Mouse (Mus musculus) cerebellum, adult 2 months (tissue): ENCODE data around the gene Urm1. TPM values are rescaled to one million over a fixed set of nuclear protein-coding genes. Genes with fewer than 3 reads are reported as not detected.
"Not testable (repeated sequence)": the region's sequence is repeated elsewhere in the genome, so short reads cannot be mapped to it uniquely, and the experiment has no call there.

Experiments
- DNase-seq, 2 experiments: peaks; one replicate each; pipeline ENCODE4 v3.0.0; 2021
- H3K27ac ChIP-seq: fragments of 200-500 bp; 2 replicates; pipeline ENCODE4 v1.5.1; 2012; ENCODE audit warnings: low read length, control low read depth, inconsistent platforms; ENCODE audit not compliant: insufficient read depth
- H3K27me3 ChIP-seq: fragments of 200-500 bp; 2 replicates; pipeline ENCODE4 v1.6.1; 2012; ENCODE audit warnings: inconsistent platforms, mild to moderate bottlenecking, low read length, moderate library complexity; ENCODE audit not compliant: control insufficient read depth, insufficient read depth
- H3K4me1 ChIP-seq: fragments of 200-500 bp; 2 replicates; pipeline ENCODE4 v1.6.1; 2011; ENCODE audit warnings: low read length; ENCODE audit not compliant: control insufficient read depth, insufficient read depth
- H3K4me3 ChIP-seq: fragments of 200-500 bp; replicated peaks from 2 replicates; pipeline ENCODE3; 2011; ENCODE audit warnings: mild to moderate bottlenecking, low read depth, low read length, control low read depth; ENCODE audit not compliant: insufficient read depth
- CTCF ChIP-seq: fragments of 200-500 bp; IDR thresholded peaks from 2 replicates; pipeline ENCODE4 v1.5.1; 2011; ENCODE audit warnings: low read depth, mild to moderate bottlenecking, control low read depth, low read length, moderate library complexity, borderline replicate concordance; ENCODE audit not compliant: insufficient read depth
- POLR2A ChIP-seq: fragments of 200-500 bp; IDR thresholded peaks from 2 replicates; pipeline ENCODE4 v1.6.1; 2011; ENCODE audit warnings: low read length, control low read depth, borderline replicate concordance; ENCODE audit not compliant: insufficient read depth
- WGBS: fragments of 180-500 bp; shearing (Covaris S2); methylation state at CpG from one replicate; pipeline ENCODE4 v1.1.7; 2018; 5-methylcytosine and 5-hydroxymethylcytosine counted together
- polyA plus RNA-seq: library from polyadenylated mRNA; depleted of rRNA; stranded (reverse); fragments of >200 nt; gene quantifications from 2 replicates; pipeline ENCODE4 v1.2.3, GENCODE M21; 2012; rRNA removed

Urm1 gene
- polyA plus RNA-seq, 1 experiment, result 89.6 TPM

DNA sequence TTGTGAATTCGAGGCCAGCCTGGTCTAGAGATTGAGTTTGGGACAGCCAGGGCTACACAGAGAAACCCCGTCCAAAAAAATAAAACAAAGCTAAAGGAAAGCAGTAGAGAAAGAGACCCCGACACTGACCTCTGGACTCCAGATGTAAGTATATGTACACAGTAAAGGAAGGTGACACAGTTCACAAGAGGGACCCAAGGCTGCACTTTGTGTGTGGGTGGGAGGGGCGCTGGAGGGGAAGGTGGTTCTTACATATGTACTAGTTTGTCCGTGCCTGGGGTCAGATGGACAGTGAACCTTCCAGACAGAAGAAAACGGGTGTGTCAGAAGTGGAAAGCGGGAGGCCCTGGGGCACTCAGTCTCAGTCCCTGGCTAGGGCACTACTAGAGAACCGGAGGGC lies 59.3 kb downstream of the Urm1 start:
- no peaks in the 10 kb centered on the region for H3K27me3 ChIP-seq
- H3K4me1 ChIP-seq, result peaks cover 13% of the 10 kb centered on the region
- H3K4me3 ChIP-seq, result no peak overlapping the region
- TF ChIP-seq CTCF (no peak), POLR2A (no peak)
- no peak for DNase-seq
- no peak overlapping the region for H3K27ac ChIP-seq
- 87% methylated on average over 8 of the region's 8 CpGs for WGBS

DNA sequence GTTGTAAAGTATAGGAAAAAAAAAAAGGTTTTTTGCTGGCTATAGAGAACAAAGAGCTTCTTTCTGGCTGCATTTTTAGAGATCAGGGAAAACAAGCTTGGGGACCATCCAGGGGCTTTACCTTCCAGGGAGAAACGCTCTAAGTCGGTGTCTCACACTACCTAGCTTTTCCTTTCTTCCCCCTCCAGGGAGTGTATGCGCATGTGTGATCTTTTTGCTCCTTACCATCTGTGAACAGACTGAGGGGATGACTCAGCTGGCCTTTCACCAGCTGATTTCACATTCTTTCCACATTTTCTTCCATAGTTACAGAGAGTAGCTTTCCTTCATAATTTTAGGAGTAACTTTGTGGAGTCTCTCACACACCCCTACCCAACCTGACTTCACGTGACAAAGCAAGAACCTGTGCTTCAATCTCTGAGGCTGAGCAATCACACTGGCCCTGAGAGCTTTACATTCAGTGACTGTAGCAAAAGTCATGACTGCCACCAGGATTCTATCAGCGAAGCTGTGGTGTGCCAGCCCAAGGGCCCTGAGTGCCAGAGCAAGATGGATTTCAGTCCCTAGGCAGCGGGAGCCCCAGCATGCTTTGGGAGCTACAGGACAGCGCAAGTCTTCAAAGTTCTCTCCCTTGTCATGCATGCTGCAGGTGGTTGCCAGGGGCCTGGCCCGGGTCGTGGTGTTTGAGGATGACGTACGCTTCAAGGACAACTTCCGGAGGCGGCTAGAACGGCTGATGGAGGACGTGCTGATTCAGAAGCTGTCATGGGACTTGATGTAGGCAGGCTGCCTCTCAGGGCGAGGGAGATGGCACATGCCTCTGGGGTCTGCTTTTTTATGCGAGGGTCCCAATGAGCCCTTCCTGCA lies 60.3 kb downstream of the Urm1 start:
- TF ChIP-seq CTCF (no peak), POLR2A (no peak)
- DNase-seq, result peak in 1 of 2 experiments; percentile 72
- H3K27me3 ChIP-seq, result no peaks in the 10 kb centered on the region
- peaks cover 12% of the 10 kb centered on the region for H3K4me1 ChIP-seq
- H3K27ac ChIP-seq, result no peak overlapping the region
- WGBS, result 62% methylated on average over 17 of the region's 17 CpGs
- no peak overlapping the region for H3K4me3 ChIP-seq

DNA sequence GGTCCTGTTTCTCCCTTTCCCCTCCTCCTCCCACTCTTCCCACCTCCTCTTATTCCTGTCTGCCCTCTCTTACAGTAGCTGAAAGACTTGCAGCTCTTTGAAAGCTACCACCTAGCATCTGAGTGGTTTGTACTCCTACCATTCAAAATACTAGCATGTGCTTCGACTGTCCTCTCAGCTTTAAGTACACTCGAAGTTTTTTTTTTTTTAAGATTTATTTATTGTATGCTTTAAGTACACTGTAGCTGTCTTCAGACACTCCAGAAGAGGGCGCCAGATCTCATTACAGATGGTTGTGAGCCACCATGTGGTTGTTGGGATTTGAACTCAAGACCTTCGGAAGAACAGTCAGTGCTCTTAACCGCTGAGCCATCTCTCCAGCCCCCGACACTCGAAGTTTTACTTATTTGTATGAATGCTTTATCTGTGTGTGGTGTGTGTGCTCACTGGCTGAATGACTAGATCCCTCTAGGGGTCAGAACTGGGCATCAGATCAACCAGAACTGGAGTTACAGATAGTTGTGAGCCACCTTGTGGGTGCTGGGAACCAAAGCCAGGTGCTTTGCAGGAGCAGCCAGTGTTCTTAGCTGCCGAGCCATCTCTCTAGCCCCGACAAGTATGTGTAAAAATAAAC lies 66.9 kb downstream of the Urm1 start:
- WGBS, result 81% methylated on average over 9 of the region's 9 CpGs
- not testable (repeated sequence) for H3K27ac ChIP-seq, H3K27me3 ChIP-seq, DNase-seq, H3K4me3 ChIP-seq, H3K4me1 ChIP-seq

DNA sequence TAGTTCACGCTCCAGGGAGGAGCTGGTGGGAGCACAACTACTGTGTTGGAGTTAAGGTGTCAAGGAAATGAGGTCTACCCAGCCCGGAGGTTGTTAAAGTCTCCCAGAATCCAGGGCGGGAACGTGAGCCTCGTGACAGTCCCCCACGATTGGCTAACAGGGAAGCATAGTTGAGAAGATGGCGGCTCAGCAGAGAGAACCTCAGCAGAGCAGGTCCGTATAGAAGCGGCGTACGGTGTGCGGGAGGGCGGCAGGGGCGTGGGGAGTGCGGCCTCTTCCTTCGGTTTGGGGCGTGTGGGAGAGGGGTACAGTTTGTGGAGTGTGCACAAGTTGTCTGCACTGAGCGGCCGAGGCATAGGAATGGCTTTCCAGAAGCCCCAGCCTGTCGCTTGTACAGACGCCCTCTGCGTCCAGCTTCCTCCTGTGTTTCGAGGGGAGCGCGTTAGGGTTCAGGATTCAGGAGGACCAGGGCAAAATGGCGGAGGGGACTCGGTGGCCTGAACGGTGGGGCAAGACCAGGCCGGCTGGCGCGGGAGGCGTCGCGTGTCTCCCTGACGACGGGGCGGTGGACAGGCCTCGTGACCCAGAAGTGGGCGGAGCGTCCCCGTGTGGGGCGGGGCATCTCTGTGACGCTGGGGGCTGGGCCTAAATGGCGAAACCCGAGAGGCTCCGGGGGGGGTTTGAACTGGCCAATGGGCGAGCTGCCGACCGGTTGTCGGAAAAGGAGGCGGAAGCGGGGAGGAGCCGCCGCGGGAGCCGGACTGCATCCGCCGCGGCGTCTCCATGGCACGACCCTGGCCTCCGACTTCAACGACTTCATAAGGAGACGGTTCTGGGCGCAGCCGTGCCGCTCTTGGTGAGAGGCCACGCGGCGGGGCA lies 69.4 kb downstream of the Urm1 start, which contains the start of gene Odf2:
TSS of gene Odf2 (plus strand) at position 156 of the 879 bp plus-strand sequence.
- WGBS, result 2% methylated on average over 69 of the region's 70 CpGs
- TF ChIP-seq CTCF (no peak), POLR2A (peak; percentile 70; the same call in 1 of the 2 replicates)
- Histone ChIP-seq H3K27ac (peak within 1 kb of the TSS; percentile 73), H3K4me1 (peaks cover 17% of the 10 kb centered on the region), H3K4me3 (peak within 1 kb of the TSS; percentile 71), H3K27me3 (no peaks in the 10 kb centered on the region)
- peak; percentile 99 to 100 for DNase-seq

DNA sequence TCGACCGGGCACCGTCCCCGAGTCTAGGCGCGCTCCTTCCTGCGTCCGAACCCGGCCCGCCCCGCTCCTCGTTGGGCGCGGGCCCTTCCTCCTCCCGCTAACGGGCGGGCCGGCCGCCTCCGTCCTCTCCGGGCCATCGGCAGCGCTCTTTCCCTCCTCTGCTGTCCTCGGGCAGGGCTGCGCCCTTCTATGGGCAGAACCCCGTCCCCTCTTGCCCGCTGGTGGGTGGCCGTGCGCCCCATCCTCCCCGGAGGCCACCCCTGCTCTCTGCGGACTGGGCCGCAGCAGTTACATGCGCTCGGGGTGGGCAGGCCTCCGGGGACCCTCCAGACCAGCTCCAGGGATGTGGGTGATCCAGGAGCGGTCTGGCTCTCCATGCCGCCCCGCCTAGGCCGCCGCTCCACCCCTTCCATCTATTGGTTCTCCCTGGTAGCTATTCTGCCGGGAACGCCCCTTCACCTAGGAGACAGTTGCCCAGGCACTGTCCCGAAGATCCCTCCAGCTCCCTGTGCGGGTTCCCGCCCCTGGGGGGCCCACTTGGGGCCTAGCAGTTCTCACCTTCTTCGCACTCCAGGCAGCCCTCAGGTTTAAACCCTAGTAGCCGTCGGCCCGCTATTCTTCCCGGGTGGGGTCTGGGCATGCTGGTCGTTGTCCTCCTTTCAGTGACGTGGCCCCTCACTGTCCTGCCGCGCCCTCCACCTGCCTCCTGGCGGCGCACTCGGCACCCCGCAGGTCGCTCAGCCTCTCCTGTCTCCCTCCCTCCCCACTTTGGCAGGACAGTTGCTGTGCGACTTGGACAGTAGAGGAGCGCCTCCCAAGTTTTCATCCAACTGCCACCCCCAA lies 70.3 kb downstream of the Urm1 start:
- under 1% methylated on average over 52 of the region's 61 CpGs for WGBS
- TF ChIP-seq POLR2A, result peak; percentile 31; the same call in 1 of the 2 replicates
- TF ChIP-seq CTCF, result peak; percentile 43; the same call in 1 of the 2 replicates
- peak overlapping the region; percentile 73 for H3K27ac ChIP-seq
- no peaks in the 10 kb centered on the region for H3K27me3 ChIP-seq
- H3K4me1 ChIP-seq, result peaks cover 17% of the 10 kb centered on the region
- peak; percentile 94 for DNase-seq
- peak overlapping the region; percentile 71 for H3K4me3 ChIP-seq

DNA sequence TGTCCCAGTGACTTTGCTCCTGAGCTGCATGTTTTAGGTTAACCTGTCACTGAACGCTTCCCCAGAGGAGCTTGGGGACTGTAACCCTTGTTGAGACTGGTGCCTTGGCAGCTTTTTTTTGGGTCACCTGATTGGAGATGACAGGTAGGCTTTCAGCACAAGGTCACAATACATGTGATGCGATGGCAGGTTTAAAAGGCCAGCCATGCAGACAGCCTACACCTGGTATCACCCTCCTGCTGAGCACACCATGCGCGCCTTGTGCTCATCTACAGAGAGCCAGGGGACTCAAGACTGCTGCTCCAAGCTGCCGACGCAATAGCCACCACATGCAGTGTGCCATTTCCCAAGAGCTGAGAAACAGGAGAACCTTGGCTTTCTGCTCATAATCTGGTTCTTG lies 71.9 kb downstream of the Urm1 start:
- 9% methylated on average over 6 of the region's 6 CpGs for WGBS
- Histone ChIP-seq H3K27ac (peak overlapping the region; percentile 73), H3K4me3 (peak overlapping the region; percentile 71), H3K4me1 (peaks cover 23% of the 10 kb centered on the region), H3K27me3 (no peaks in the 10 kb centered on the region)
- DNase-seq, result peak; percentile 74 to 84
- TF ChIP-seq CTCF (no peak), POLR2A (no peak)

Other genes starting within 250 kb of the Urm1 start
- gene Rapgef1, start 200.4 kb upstream of the Urm1 start, polyA plus RNA-seq, result 72.6 and 80.3 TPM in 2 replicates
- gene Gm13420, start 68.4 kb upstream of the Urm1 start, polyA plus RNA-seq, result 0.19 and 0.28 TPM in 2 replicates
- gene Gm13547, start 60.8 kb upstream of the Urm1 start, polyA plus RNA-seq, result not detected in 2 replicates
- 28.2 TPM in 2 replicates for gene Coq4, start 32.6 kb upstream of the Urm1 start, polyA plus RNA-seq
- gene Trub2, start 31.6 kb upstream of the Urm1 start, polyA plus RNA-seq, result 39.9 and 42.8 TPM in 2 replicates
- gene Slc27a4, start 17.4 kb upstream of the Urm1 start, polyA plus RNA-seq, result 90.6 TPM in 2 replicates
- gene Cercam, start 49.1 kb downstream of the Urm1 start, polyA plus RNA-seq, result 30.4 and 38.2 TPM in 2 replicates
- 264 and 287 TPM in 2 replicates for gene Odf2, start 69.1 kb downstream of the Urm1 start, polyA plus RNA-seq
- 72.7 and 74.7 TPM in 2 replicates for gene Gle1, start 115.4 kb downstream of the Urm1 start, polyA plus RNA-seq
- 922 and 988 TPM in 2 replicates for gene Sptan1, start 145.5 kb downstream of the Urm1 start, polyA plus RNA-seq
- 25.2 and 25.6 TPM in 2 replicates for gene Wdr34, start 228.8 kb downstream of the Urm1 start, polyA plus RNA-seq
- 138 and 159 TPM in 2 replicates for gene Set, start 237.3 kb downstream of the Urm1 start, polyA plus RNA-seq